Mouse (Mus musculus): ENCODE results near the gene Pdpn. TPM values are rescaled to one million over a fixed set of nuclear protein-coding genes. Genes with fewer than 3 reads are reported as not detected.

Gene Pdpn
- polyA plus RNA-seq, 1 experiment from 2014 or later, result 39.0 TPM

DNA sequence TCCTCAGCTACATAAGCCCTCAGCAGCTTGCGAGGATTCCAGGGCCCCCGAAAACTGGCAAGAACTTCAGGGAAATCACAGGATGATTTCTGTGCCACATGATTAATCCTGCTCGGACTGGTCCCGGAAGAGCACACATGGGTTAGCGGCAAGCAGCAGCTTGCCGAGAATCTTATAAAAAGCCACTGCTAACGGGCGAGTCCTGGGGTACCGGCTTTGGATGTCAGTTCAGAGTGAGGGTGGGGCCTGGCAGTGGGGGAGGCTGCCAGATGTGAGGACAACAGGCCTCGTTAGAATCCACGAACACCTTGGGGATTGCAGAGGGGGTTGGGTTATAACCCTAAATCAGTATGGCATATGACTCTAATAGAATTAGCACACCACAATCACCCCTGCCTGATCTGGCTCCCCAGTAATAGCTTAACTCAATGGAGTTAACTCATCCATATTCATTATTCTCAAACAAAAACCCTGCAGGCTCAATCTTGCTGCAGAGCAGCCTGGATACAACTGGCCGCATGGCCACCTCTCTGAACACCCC is 2.3 kb downstream of the Pdpn start:
- ATAC-seq (ENCODE audit: insufficient number of reproducible peaks, insufficient read depth, low FRiP score, low TSS enrichment), result no peak
- Histone ChIP-seq H3K4me1 (peaks cover 45% of the 10 kb centered on the region), H3K27ac (peak overlapping the region; percentile 24; the same call in 1 of the 2 replicates), H3K9me3 (no peaks in the 10 kb centered on the region), H3K4me3 (peak overlapping the region; percentile 19), H3K9ac (no peak overlapping the region; the same call in 1 of the 2 replicates), H3K4me2 (replicated peaks) (peak overlapping the region; percentile 70), H3K36me3 (no peaks in the 10 kb centered on the region; the same call in 1 of the 2 replicates), H3K27me3 (no peaks in the 10 kb centered on the region)
- 7% methylated on average over 12 of the region's 12 CpGs for WGBS

DNA sequence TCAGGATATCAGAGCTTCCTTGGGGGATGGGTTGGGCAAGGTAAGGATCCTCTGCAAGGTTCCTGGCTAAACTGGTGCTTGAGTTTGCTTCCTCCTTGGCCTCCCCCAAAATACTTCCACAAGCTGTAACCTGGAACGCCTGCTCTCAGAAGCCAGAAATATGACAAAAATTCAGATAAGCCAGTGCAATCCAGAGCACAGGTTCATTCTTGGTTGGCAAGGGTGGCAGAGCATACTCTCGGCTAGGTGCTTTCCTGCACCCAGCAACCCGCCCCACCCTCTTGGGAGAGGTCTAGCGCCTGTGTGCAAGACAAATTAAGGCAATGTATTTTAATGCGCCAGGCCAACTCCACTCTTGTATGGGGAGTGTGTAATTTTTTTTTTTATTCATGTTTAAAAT is 3.2 kb downstream of the Pdpn start:
- H3K4me3 ChIP-seq, result no peak overlapping the region
- H3K36me3 ChIP-seq, result no peaks in the 10 kb centered on the region; the same call in 1 of the 2 replicates
- 66% methylated on average over 5 of the region's 5 CpGs for WGBS
- H3K27ac ChIP-seq, result no peak overlapping the region
- H3K9me3 ChIP-seq, result no peaks in the 10 kb centered on the region
- H3K4me2 ChIP-seq (replicated peaks), result peak overlapping the region; percentile 7; the same call in 1 of the 2 replicates
- no peak overlapping the region for H3K9ac ChIP-seq
- no peaks in the 10 kb centered on the region for H3K27me3 ChIP-seq
- H3K4me1 ChIP-seq, result peaks cover 44% of the 10 kb centered on the region
- no peak for ATAC-seq (ENCODE audit: insufficient number of reproducible peaks, insufficient read depth, low FRiP score, low TSS enrichment)

DNA sequence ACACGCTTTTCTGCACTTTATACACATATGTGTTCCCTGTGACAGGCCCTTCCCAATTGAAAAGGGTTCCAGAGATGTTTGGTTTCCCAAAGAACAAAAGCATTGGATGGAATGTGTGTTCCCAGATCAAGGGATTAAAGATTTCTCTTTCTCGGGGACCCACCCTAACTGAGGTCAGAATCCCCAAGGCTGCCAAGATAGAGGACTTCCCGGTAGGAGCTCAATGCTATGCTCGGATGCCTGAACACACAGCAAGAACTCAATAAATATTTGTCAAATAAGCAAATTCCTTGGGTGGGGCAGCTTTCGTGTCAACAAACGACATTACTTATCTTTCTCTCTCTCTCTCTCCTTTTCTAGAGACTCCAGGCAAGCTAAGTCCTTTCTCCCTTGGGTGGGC is 5.0 kb downstream of the Pdpn start:
- Histone ChIP-seq H3K27ac (no peak overlapping the region), H3K4me3 (no peak overlapping the region), H3K9ac (no peak overlapping the region), H3K4me1 (peaks cover 30% of the 10 kb centered on the region), H3K4me2 (replicated peaks) (no peak overlapping the region), H3K9me3 (no peaks in the 10 kb centered on the region), H3K27me3 (no peaks in the 10 kb centered on the region), H3K36me3 (no peaks in the 10 kb centered on the region; the same call in 1 of the 2 replicates)
- 76% methylated on average over 6 of the region's 6 CpGs for WGBS
- ATAC-seq (ENCODE audit: insufficient number of reproducible peaks, insufficient read depth, low FRiP score, low TSS enrichment), result no peak

DNA sequence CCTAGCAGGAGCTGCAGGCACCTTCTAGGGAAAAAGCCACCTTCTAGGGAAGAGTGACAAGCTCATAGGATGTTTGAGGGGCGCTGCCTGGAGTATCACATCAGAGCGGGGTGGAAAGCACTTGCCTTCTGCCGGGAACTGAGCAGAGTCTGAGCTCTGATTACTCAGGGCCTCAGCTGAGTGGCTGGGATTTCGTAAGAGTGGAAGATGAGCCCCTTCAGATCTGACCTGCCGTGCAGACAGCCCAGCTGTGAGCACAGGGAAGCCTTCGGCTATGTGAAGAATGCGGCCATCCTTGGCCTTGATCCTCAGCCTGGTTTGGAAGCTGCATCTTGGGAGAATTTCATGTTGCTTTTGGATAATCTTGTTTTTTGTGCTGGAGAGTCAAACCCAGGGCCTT is 10.5 kb downstream of the Pdpn start:
- Histone ChIP-seq H3K27ac (peak overlapping the region; percentile 12; the same call in 1 of the 2 replicates), H3K4me3 (no peak overlapping the region), H3K27me3 (no peaks in the 10 kb centered on the region), H3K9me3 (no peaks in the 10 kb centered on the region), H3K36me3 (no peaks in the 10 kb centered on the region; the same call in 1 of the 2 replicates), H3K4me1 (peaks cover 20% of the 10 kb centered on the region; the same call in 1 of the 2 replicates), H3K9ac (no peak overlapping the region), H3K4me2 (replicated peaks) (no peak overlapping the region)
- 30% methylated on average over 7 of the region's 7 CpGs for WGBS
- ATAC-seq (ENCODE audit: insufficient number of reproducible peaks, insufficient read depth, low FRiP score, low TSS enrichment), result no peak

DNA sequence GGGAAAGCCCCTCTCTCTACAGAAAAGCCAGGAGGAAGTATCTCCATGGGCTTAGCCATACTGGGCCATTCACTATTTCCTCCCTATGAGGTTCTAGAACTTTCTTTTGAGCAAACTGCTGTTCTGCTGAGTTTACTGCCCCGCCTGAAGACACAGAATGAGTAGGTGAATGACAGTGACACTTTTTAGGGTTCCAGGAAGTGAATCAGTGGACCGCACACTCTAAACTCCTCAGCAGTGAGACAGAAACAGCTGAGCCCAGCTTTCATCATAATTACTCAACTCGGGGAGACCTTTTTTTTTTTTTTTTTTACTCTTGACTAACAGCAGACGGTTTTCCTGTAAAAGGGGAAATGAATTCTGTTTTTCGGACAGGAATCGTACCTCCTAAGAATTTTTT is 10.9 kb downstream of the Pdpn start:
- no peaks in the 10 kb centered on the region for H3K9me3 ChIP-seq
- H3K27ac ChIP-seq, result no peak overlapping the region
- H3K4me1 ChIP-seq, result peaks cover 20% of the 10 kb centered on the region; the same call in 1 of the 2 replicates
- H3K4me3 ChIP-seq, result no peak overlapping the region
- 59% methylated on average over 6 of the region's 6 CpGs for WGBS
- no peaks in the 10 kb centered on the region for H3K27me3 ChIP-seq
- H3K4me2 ChIP-seq (replicated peaks), result no peak overlapping the region
- no peak for ATAC-seq (ENCODE audit: insufficient number of reproducible peaks, insufficient read depth, low FRiP score, low TSS enrichment)
- no peak overlapping the region for H3K9ac ChIP-seq
- no peaks in the 10 kb centered on the region; the same call in 1 of the 2 replicates for H3K36me3 ChIP-seq

DNA sequence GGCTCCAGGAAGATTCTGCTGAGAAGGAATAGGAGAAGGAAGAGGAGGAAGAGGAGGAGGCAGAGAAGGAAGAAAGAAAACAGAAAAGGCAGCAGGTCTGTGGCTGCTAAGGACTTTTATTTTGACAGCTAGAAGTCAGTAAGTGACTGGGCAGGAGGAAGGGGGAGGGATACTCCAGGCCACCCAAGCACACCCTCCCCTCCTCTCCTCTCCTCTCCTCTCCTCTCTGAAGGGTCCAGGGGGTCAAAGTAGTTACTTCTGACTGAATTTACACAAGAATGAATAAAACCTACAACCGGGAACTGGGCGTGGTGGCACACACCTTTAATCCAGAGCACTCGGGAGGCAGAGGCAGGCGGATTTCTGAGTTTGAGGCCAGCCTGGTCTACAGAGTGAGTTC is 12.3 kb downstream of the Pdpn start:
- Histone ChIP-seq H3K27ac (no peak overlapping the region), H3K9me3 (no peaks in the 10 kb centered on the region), H3K4me3 (no peak overlapping the region), H3K9ac (no peak overlapping the region), H3K4me2 (replicated peaks) (no peak overlapping the region), H3K36me3 (no peaks in the 10 kb centered on the region), H3K4me1 (peaks cover 20% of the 10 kb centered on the region; the same call in 1 of the 2 replicates), H3K27me3 (no peaks in the 10 kb centered on the region)
- 59% methylated on average over 4 of the region's 4 CpGs for WGBS
- ATAC-seq (ENCODE audit: insufficient number of reproducible peaks, insufficient read depth, low FRiP score, low TSS enrichment), result no peak

DNA sequence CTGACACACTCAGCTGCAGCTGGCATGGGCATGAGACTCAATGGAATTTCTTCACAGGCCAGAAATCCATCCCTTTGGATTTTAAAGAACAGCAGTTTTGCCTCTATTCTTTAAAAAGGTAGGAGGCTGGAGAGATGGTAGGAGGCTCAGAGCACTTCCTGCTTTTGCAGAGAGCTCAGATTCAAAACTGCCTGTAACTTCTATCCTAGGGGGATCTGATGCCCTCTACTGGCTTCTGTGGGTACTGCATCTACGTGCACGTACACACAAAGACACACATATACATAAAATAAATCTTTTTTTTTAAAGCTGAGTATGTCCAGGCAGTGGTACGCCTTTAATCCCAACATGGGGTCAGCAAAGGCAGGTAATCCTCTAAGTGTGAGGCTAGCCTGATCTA is 19.2 kb downstream of the Pdpn start:
- Histone ChIP-seq H3K9ac (no peak overlapping the region), H3K4me3 (no peak overlapping the region)

DNA sequence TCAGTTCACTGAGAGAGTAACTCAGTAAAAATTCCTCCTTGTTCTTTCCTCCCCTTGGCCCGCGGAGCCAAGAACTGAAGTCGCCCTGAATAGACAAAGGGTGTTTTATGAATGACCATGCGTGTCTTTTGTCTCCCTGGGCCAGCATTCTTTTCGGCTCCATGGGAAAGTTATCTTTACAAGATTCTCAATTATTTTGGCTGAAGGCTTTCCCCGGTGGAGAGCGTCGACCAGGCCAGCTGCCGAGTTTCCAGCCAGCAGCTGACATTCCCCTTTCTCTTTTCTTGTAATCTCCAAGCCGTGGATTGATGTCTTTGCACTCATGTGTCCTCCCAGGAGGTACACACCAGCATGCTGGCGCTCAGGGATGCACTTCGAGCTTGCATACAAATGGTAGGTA is 19.7 kb downstream of the Pdpn start:
- ATAC-seq (ENCODE audit: insufficient number of reproducible peaks, insufficient read depth, low FRiP score, low TSS enrichment), result no peak
- H3K4me3 ChIP-seq, result no peak overlapping the region
- no peak overlapping the region for H3K9ac ChIP-seq
- H3K4me2 ChIP-seq (replicated peaks), result no peak overlapping the region
- peaks cover 21% of the 10 kb centered on the region; the same call in 1 of the 2 replicates for H3K4me1 ChIP-seq
- no peaks in the 10 kb centered on the region for H3K27me3 ChIP-seq
- no peaks in the 10 kb centered on the region for H3K9me3 ChIP-seq
- no peaks in the 10 kb centered on the region for H3K36me3 ChIP-seq
- 32% methylated on average over 12 of the region's 12 CpGs for WGBS
- H3K27ac ChIP-seq, result peak overlapping the region; percentile 87

More for the DNA sequence above, 19.2 kb downstream of the Pdpn start:
- H3K4me1 ChIP-seq, result peaks cover 21% of the 10 kb centered on the region; the same call in 1 of the 2 replicates
- 83% methylated on average over 3 of the region's 3 CpGs for WGBS
- no peaks in the 10 kb centered on the region for H3K36me3 ChIP-seq
- H3K27me3 ChIP-seq, result no peaks in the 10 kb centered on the region
- no peak for ATAC-seq (ENCODE audit: insufficient number of reproducible peaks, insufficient read depth, low FRiP score, low TSS enrichment)
- no peak overlapping the region for H3K4me2 ChIP-seq (replicated peaks)
- H3K9me3 ChIP-seq, result no peaks in the 10 kb centered on the region
- H3K27ac ChIP-seq, result peak overlapping the region; percentile 87

DNA sequence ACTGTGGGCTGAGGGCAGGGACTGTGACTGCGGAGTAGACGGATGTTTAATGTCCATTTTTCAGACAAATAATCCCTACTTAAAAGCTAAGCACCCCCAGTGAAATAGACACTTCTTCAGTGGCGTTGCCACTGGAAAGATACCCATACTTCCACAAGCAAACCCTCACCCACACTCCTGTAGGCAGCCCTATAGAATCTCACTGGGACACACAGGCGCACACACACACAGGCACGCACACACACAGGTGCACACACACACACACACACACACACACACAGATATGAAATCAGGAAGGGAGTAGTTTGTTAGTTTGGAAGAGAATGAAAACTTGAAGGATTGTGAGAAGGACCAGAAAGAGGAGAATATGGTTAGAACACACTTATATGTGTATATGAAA is 20.3 kb downstream of the Pdpn start:
- Histone ChIP-seq H3K9ac (no peak overlapping the region), H3K4me3 (no peak overlapping the region), H3K9me3 (no peaks in the 10 kb centered on the region), H3K4me1 (peaks cover 15% of the 10 kb centered on the region; the same call in 1 of the 2 replicates), H3K4me2 (replicated peaks) (peak overlapping the region; percentile 23; the same call in 1 of the 2 replicates), H3K27ac (peak overlapping the region; percentile 80), H3K36me3 (no peaks in the 10 kb centered on the region), H3K27me3 (no peaks in the 10 kb centered on the region)
- ATAC-seq (ENCODE audit: insufficient number of reproducible peaks, insufficient read depth, low FRiP score, low TSS enrichment), result no peak
- WGBS, result 85% methylated on average over 5 of the region's 5 CpGs

DNA sequence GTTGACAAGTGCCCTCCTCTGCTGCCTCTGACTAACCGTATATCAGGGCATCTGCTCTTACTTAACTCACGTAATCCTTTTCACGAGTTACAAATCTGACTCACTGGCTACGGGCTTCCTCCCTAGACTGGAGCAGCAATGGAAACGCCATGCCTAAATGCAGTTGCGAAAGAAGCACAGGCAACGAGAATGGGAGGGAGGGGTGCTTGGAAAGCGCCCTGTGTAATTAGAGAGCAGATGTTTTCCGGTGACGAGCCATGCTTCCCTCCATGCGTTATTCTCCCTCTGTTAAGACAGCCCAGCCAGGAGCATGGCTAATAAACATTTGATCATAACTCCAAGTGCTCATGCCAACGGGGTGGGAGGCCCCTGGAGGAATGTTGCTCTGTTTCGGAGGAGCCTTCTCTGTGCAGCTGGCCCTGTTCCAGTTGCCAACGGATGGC is 20.9 kb downstream of the Pdpn start:
- H3K9me3 ChIP-seq, result no peaks in the 10 kb centered on the region
- no peaks in the 10 kb centered on the region; the same call in 1 of the 2 replicates for H3K36me3 ChIP-seq
- peaks cover 15% of the 10 kb centered on the region; the same call in 1 of the 2 replicates for H3K4me1 ChIP-seq
- peak overlapping the region; percentile 80; the same call in 1 of the 2 replicates for H3K27ac ChIP-seq
- no peaks in the 10 kb centered on the region for H3K27me3 ChIP-seq
- no peak overlapping the region for H3K9ac ChIP-seq
- 17% methylated on average over 14 of the region's 14 CpGs for WGBS
- peak; percentile 69 for ATAC-seq (ENCODE audit: insufficient number of reproducible peaks, insufficient read depth, low FRiP score, low TSS enrichment)
- H3K4me2 ChIP-seq (replicated peaks), result peak overlapping the region; percentile 23
- H3K4me3 ChIP-seq, result no peak overlapping the region

DNA sequence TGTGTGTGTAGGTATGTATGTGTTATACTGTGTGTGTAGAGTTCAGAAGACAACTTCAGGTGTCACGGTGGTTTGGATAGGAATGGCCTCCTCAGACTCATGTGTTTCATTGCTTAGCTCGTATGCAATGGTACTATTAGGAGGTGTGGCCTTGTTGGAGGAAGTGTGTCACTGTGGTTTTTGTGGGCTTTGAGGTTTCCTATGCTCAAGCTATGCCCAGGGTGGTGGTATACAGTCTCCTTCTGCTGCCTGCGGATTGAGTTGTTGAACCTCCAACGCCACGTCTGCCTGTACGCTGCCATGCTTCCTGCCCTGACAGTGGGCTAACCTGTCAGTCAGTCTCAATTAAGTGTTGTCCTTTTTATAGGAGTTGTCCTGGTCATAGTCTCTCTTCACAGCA is 22.0 kb downstream of the Pdpn start:
- peaks cover 7% of the 10 kb centered on the region for H3K36me3 ChIP-seq
- H3K9ac ChIP-seq, result no peak overlapping the region
- H3K27ac ChIP-seq, result no peak overlapping the region
- H3K4me3 ChIP-seq, result no peak overlapping the region
- H3K4me2 ChIP-seq (replicated peaks), result no peak overlapping the region
- H3K9me3 ChIP-seq, result no peaks in the 10 kb centered on the region
- no peak for ATAC-seq (ENCODE audit: insufficient number of reproducible peaks, insufficient read depth, low FRiP score, low TSS enrichment)
- WGBS, result 92% methylated on average over 6 of the region's 6 CpGs
- H3K27me3 ChIP-seq, result no peaks in the 10 kb centered on the region
- peaks cover 15% of the 10 kb centered on the region; the same call in 1 of the 2 replicates for H3K4me1 ChIP-seq

DNA sequence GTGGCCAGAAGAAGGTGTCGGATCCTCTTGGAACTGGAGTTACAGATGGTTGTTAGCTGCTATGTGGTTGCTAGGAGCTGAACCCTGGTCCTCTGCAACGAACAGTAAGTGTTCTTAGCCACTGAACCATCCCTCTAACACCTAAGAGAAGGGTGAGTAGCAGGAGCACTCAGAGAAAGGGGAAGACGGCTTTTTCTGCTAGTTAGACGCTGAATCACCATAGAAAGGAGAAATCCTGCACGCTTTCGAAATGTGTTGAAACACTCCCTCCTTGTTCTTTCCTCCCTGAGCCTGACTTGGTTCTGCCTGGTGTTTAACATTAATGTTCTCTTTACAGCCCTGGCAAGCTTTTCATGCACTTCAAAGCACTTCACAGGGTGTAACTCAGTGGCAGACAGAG is 27.8 kb downstream of the Pdpn start:
- H3K27ac ChIP-seq, result no peak overlapping the region
- H3K4me1 ChIP-seq, result no peaks in the 10 kb centered on the region
- ATAC-seq (ENCODE audit: insufficient number of reproducible peaks, insufficient read depth, low FRiP score, low TSS enrichment), result no peak
- no peaks in the 10 kb centered on the region for H3K27me3 ChIP-seq
- H3K4me3 ChIP-seq, result no peak overlapping the region
- H3K36me3 ChIP-seq, result peaks cover 7% of the 10 kb centered on the region
- H3K9me3 ChIP-seq, result no peaks in the 10 kb centered on the region
- H3K9ac ChIP-seq, result no peak overlapping the region
- no peak overlapping the region for H3K4me2 ChIP-seq (replicated peaks)
- 83% methylated on average over 6 of the region's 6 CpGs for WGBS

Measured in embryonic facial prominence, embryonic 12.5 days (tissue).